Mouse (Mus musculus): ENCODE data around the gene Slc11a2. TPM values are rescaled to one million over a fixed set of nuclear protein-coding genes. Genes with fewer than 3 reads are reported as not detected.

Gene Slc11a2
- polyA plus RNA-seq, 1 experiment from 2014 or later, result 28.1 TPM

DNA sequence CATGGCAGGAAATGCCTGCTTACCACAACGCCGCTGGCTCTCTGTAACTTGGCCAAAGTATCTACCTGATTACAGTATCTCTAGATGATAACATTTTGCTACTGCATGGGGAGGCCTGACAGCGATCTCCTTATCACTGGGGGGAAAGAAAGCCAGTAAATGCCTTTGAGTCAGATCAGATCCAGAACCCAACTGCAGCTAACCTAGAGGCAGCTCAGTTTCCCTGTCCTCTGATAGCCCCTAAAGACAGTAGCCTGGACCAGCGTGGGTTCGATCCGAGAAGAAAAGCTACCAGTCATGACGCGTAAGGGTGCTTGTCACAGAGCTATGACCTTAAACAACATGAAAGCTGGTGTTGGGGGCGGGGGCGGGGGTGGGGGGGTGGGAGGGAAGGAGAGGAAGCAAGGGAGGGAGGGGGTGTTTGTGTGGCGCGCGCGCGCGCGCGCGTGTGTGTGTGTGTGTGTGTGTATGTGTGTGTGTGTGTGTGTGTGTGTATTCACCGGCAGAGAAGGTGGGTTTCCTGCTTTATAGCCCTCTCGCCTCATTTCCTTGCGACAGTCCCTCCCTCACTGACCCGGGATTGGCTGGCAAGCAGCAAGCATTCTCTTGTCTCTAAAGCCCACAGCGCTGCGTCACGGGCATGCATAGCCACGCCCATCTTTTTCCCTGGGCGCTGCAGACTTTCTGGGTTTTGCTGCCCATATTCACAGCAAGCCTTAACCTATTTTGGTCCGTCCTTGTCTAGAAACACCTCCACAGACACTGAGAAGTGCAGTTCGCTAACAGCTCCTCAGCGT, 18.5 kb upstream of the Slc11a2 start:
- peak overlapping the region; percentile 61 for H3K4me2 ChIP-seq (ENCODE audit: low read length)
- peak; percentile 90 for ATAC-seq (replicated peaks; ENCODE audit: low FRiP score, low read depth)
- 5% methylated on average over 21 of the region's 31 CpGs for WGBS
- peak overlapping the region; percentile 46; the same call in 1 of the 2 replicates for H3K9ac ChIP-seq (ENCODE audit: low read depth, low read length)
- no peak for TF ChIP-seq CTCF (IDR thresholded peaks at IDR 0.05; ENCODE audit: low read depth)
- peak overlapping the region; percentile 33 for H3K4me3 ChIP-seq (replicated peaks; ENCODE audit: low read depth, low read length)
- DNase-seq (ENCODE audit: low spot score), result peak; percentile 97
- no peaks in the 10 kb centered on the region for H3K4me1 ChIP-seq (replicated peaks; ENCODE audit: insufficient read depth, low read length)
- no peaks in the 10 kb centered on the region for H3K9me3 ChIP-seq (replicated peaks; ENCODE audit: low read length)
- H3K27me3 ChIP-seq (ENCODE audit: insufficient read depth, low read length), result no peaks in the 10 kb centered on the region
- no peaks in the 10 kb centered on the region for H3K36me3 ChIP-seq (ENCODE audit: insufficient read depth, low read length)
- H3K27ac ChIP-seq, result peak overlapping the region; percentile 80

DNA sequence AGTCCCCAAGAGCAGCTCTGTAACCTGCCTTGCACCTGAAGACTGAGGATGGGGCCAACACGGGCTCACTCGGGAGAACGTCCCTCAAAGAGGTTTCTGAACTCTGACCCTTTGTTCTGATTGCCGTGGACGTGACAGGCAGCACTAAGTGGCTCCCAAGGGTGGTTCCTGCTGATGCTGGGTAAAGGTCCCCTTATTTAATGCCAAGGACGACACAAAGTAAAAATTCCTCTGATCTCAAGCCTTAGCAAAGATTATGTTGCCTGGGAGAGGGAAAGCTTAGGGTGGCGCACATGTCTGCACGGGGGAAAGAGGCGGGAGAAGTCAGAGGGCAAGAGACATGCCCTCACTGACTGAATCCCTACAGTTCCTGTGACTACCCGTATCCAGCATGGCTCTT, 11.6 kb upstream of the Slc11a2 start:
- H3K9ac ChIP-seq (ENCODE audit: low read depth, low read length), result no peak overlapping the region
- H3K4me2 ChIP-seq (ENCODE audit: low read length), result no peak overlapping the region
- 64% methylated on average over 10 of the region's 10 CpGs for WGBS
- ATAC-seq (replicated peaks; ENCODE audit: low FRiP score, low read depth), result no peak
- H3K27me3 ChIP-seq (ENCODE audit: insufficient read depth, low read length), result no peaks in the 10 kb centered on the region
- no peaks in the 10 kb centered on the region for H3K4me1 ChIP-seq (replicated peaks; ENCODE audit: insufficient read depth, low read length)
- TF ChIP-seq CTCF (IDR thresholded peaks at IDR 0.05; ENCODE audit: low read depth), result no peak
- no peak for DNase-seq (ENCODE audit: low spot score)
- H3K27ac ChIP-seq, result no peak overlapping the region
- no peaks in the 10 kb centered on the region for H3K36me3 ChIP-seq (ENCODE audit: insufficient read depth, low read length)
- no peak overlapping the region for H3K4me3 ChIP-seq (replicated peaks; ENCODE audit: low read depth, low read length)
- no peaks in the 10 kb centered on the region for H3K9me3 ChIP-seq (replicated peaks; ENCODE audit: low read length)

DNA sequence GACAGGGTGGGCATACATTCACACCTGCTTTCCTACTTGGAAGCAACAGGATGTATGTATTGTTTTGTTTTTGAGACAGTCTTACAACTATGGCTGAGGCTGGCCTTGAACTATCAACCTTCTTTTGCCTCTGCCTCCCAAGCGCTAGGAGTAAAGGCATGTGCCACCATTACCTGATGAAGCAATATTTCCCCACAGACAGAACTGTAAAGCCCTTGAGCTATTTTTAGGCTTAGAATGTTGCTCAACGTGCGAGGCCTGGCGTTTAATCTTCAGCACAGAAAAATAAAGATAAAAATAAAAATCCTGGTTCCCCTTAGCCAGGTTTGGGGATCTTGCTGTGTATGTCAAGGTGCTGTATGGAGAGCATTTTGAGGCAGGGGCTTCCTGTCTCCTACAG, 11.2 kb upstream of the Slc11a2 start:
- no peak for DNase-seq (ENCODE audit: low spot score)
- TF ChIP-seq CTCF (IDR thresholded peaks at IDR 0.05; ENCODE audit: low read depth), result no peak
- no peaks in the 10 kb centered on the region for H3K36me3 ChIP-seq (ENCODE audit: insufficient read depth, low read length)
- H3K27me3 ChIP-seq (ENCODE audit: insufficient read depth, low read length), result no peaks in the 10 kb centered on the region
- 71% methylated on average over 4 of the region's 4 CpGs for WGBS
- no peak overlapping the region for H3K27ac ChIP-seq
- ATAC-seq (replicated peaks; ENCODE audit: low FRiP score, low read depth), result no peak
- H3K9me3 ChIP-seq (replicated peaks; ENCODE audit: low read length), result no peaks in the 10 kb centered on the region
- no peaks in the 10 kb centered on the region for H3K4me1 ChIP-seq (replicated peaks; ENCODE audit: insufficient read depth, low read length)
- H3K4me2 ChIP-seq (ENCODE audit: low read length), result no peak overlapping the region
- H3K9ac ChIP-seq (ENCODE audit: low read depth, low read length), result no peak overlapping the region
- H3K4me3 ChIP-seq (replicated peaks; ENCODE audit: low read depth, low read length), result no peak overlapping the region

DNA sequence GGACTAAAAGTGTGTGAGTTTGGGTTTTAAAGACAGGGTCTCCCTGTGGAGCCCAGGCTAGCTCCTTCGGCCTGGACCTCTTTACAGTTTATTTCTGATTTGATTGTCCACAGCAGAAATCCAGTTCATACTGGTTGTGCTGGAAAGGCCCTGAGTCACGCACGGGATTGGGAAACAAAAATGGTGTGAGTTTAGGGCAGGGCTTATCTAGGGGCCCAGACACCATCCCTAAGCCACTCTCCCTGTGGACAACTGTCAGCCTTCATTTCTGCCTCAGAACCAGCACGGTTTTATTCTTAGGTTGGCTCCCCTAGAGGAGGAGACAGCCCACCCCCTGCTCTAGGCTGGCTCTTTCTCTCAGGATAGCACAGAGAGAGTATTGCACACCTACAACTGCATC, 8.4 kb upstream of the Slc11a2 start:
- H3K4me1 ChIP-seq (replicated peaks; ENCODE audit: insufficient read depth, low read length), result no peaks in the 10 kb centered on the region; the same call in 1 of the 2 replicates
- no peaks in the 10 kb centered on the region for H3K27me3 ChIP-seq (ENCODE audit: insufficient read depth, low read length)
- H3K9ac ChIP-seq (ENCODE audit: low read depth, low read length), result no peak overlapping the region
- H3K4me3 ChIP-seq (replicated peaks; ENCODE audit: low read depth, low read length), result no peak overlapping the region
- H3K4me2 ChIP-seq (ENCODE audit: low read length), result no peak overlapping the region
- TF ChIP-seq CTCF (IDR thresholded peaks at IDR 0.05; ENCODE audit: low read depth), result no peak
- DNase-seq (ENCODE audit: low spot score) (no peak), ATAC-seq (replicated peaks; ENCODE audit: low FRiP score, low read depth) (no peak)
- 74% methylated on average over 4 of the region's 4 CpGs for WGBS
- no peaks in the 10 kb centered on the region for H3K9me3 ChIP-seq (replicated peaks; ENCODE audit: low read length)
- no peaks in the 10 kb centered on the region for H3K36me3 ChIP-seq (ENCODE audit: insufficient read depth, low read length)
- no peak overlapping the region for H3K27ac ChIP-seq

DNA sequence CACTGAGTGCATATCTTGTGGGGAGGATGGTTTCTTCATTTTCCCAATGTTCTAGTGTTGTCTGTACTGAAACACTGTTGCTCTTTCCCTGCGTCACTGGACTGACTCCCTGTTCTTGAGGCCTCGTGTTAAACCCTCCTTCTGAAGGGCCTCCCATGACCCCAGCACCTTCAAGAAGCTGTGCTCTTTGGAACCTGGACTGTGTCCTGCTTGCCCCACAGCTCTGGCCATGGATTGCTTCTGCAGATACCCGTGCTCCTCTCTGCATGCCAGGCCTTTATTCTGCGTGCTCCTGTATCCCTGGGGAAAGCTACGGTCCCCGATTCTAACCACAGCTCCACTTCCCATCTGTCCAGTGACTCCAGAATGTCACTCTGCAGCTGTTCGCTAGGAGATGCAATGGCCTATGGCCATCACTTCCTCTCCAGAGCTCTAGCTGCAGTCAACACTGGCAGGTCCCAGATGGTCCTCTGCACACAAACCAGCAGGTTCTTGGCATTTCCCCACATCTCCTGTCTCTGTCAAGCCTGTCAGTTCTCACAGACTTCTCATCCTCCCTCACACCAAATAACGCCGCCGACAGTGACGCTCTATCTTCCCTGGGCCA, 5.2 kb upstream of the Slc11a2 start:
- DNase-seq (ENCODE audit: low spot score) (peak; percentile 49), ATAC-seq (replicated peaks; ENCODE audit: low FRiP score, low read depth) (0 out of 2 replicates have a peak, but pooled peaks have one; percentile 25)
- Histone ChIP-seq H3K27ac (0 out of 2 replicates have a peak overlapping the region, but pooled peaks have one; percentile 8), H3K4me2 (ENCODE audit: low read length) (no peak overlapping the region), H3K9me3 (replicated peaks; ENCODE audit: low read length) (no peaks in the 10 kb centered on the region), H3K27me3 (ENCODE audit: insufficient read depth, low read length) (no peaks in the 10 kb centered on the region), H3K36me3 (ENCODE audit: insufficient read depth, low read length) (no peaks in the 10 kb centered on the region), H3K9ac (ENCODE audit: low read depth, low read length) (no peak overlapping the region), H3K4me1 (replicated peaks; ENCODE audit: insufficient read depth, low read length) (no peaks in the 10 kb centered on the region; the same call in 1 of the 2 replicates), H3K4me3 (replicated peaks; ENCODE audit: low read depth, low read length) (no peak overlapping the region)
- WGBS, result 48% methylated on average over 11 of the region's 11 CpGs
- no peak for TF ChIP-seq CTCF (IDR thresholded peaks at IDR 0.05; ENCODE audit: low read depth)

DNA sequence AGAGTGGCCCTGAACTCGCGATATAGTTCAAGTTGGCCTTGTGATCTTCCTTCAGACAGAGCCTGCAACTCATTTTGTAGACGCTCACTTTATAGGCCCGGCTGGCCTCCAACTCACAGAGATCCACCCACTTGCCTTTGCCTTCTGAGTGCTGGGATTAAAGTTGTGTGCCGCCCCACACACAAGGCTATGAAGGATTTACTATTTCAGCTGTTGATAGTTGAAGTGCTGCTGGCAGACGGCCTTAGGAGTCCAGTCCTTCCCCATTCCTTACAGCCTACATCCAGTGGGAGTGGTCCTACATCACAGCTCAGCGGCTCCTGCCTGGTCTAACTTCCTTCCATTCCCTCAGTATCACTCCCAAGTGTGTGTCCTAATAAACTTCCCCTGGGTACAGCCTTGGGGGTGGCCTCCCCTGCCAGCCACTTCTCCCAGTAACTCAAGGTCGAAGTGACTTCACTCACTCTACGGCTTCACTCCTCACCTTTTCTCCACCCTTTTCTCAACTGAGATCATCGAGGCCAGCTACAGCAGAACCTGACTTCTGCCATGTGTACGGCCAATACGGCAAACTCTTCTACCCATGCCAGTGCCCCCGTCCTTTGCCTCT, 3.5 kb upstream of the Slc11a2 start:
- no peak for TF ChIP-seq CTCF (IDR thresholded peaks at IDR 0.05; ENCODE audit: low read depth)
- Histone ChIP-seq H3K4me1 (replicated peaks; ENCODE audit: insufficient read depth, low read length) (no peaks in the 10 kb centered on the region; the same call in 1 of the 2 replicates), H3K9ac (ENCODE audit: low read depth, low read length) (no peak overlapping the region), H3K27me3 (ENCODE audit: insufficient read depth, low read length) (no peaks in the 10 kb centered on the region), H3K4me3 (replicated peaks; ENCODE audit: low read depth, low read length) (no peak overlapping the region), H3K27ac (no peak overlapping the region), H3K4me2 (ENCODE audit: low read length) (no peak overlapping the region), H3K36me3 (ENCODE audit: insufficient read depth, low read length) (no peaks in the 10 kb centered on the region), H3K9me3 (replicated peaks; ENCODE audit: low read length) (no peaks in the 10 kb centered on the region)
- DNase-seq (ENCODE audit: low spot score), result peak; percentile 91
- whole genome bisulfite sequencing, result 70% methylated on average over 13 of the region's 13 CpGs
- ATAC-seq (replicated peaks; ENCODE audit: low FRiP score, low read depth), result no peak

Measured in kidney, postnatal 0 days (tissue).